Mouse (Mus musculus) spleen, adult 12 weeks (tissue): ENCODE data around the gene Il2rg.
A peak's percentile ranks its signal among the peaks of the same experiment; 100 is the strongest.

Experiments used
- DNase-seq: peaks from one replicate; pipeline ENCODE4 v3.0.0; 2022; ENCODE audit warnings: low spot score

Il2rg gene

DNA sequence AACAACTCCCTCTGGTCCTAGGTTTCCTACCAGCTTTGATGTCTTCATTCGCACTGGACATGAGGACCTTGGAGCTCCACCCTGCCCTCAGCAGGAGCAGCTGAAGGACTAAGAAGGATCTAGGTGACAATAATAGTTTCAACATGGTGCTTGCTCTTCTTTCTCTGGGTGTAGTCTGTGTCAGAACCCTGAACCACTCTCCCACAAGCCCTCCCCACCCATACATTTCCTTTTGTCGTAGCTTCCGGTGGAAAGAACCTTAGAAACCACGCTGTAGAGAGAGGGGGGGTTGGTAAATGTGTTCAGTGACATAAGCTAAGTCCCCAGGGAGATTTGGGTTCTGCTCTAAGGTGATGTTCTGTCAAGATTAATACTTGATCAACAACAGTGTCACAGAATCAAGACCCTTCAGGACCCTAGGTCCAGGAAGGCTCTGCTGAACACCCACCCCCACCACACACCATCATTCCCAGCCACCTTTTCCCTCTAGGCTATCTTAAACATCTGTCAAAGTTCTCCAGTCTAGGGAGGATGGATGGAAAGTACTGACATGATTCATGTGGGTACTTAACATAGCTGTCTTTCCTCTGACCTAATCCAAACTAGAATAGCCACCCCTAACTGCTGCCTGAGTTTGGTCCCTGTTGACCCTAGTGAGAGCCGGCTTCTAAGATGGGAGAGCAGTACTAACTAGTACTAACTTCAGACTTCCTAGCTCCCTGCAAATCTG, at the start of gene Il2rg:
Gene Il2rg (minus strand): TSS at position 231 of the 730 bp plus-strand sequence.
- no peak for DNase-seq

DNA sequence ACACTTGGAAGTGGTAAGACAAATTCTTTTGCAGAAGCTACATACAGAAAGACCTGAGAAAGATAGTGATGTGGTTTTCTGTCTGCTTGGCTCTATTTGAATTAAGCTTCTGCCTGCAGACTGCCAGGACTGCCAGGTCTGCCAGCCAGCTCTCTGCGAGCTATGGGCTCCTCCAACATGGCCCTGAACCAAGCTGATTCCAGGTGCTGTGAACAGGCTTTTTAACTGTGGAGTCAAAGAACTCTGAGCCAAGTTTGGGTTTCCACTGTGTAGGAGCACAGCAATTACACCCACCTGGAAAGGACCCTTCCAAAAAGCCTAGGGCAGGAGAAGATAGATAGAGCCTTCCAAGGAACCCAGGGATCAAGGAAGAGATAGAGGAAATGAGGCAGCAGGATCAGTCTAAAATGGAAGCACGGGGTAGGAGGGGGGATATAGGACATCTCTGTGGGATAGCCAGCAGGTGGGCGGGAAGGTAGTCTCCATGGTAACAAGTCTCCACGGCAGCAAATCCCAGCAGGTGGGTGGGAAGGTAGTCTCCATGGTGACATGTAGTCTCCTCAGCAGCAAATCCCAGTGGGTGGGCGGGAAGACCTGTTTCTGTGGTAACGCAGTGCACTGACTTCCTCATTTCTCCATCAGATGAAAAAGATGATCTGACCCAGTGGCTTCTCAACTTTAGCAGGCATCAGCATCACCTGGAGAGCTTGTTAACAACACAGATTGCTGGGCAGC, 45.7 kb upstream of the Il2rg start:
- DNase-seq = no peak

DNA sequence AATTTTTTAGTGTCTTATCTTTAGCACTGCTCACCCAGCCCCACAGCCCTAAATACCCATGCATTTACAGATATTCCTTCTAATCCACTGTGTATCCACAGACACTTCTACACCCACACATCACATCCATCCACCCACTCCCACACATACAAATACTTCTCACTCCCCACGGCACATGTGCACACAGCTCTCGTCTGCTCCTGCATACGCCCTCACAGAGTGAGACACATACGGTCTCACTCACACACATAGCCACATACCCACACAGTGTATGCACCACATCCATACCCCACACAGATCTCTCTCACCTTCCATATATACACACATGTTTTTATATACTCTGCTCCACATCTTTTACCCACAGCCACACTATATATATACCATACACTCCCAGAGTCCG, 41.2 kb upstream of the Il2rg start:
- DNase-seq = no peak

DNA sequence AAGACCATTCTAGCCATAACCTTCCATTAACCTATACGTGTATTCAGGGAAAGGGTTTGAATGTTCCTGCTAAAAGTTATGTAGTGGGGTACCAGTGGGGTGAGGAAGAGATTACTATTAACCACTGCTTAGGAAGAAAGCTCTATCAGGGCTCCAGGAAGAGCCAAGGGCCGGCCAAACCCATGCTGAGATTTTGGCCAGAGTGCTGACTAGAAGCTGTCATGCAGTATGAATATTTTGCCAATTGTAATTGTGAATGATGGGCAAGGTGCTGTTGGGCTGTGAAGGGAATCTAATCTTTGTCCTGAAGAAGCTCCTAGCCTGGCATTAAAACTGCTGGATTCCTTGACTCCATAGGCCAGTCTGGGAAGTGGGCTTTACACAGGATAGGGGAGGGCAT, 36.6 kb upstream of the Il2rg start:
- DNase-seq = no peak

DNA sequence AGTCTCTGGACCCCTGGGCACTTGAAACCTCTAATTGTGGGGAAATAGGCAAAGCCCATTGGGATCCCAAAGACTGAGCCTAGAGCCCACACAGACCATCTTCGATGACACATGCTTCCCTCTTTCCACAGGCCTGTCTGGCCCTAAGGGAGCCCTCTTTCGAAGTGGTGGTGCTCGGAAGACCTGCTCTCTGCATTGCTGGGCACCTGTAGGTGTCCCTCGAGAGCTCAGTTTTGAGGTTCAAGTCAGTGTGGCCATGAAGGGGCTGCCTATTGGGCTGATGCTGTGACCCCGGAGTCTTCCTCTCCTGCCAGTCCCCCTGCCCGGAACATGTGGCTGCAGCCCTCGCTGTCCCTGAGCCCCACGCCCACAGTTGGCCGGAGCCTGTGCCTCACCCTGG, 33.6 kb upstream of the Il2rg start:
- DNase-seq = no peak

DNA sequence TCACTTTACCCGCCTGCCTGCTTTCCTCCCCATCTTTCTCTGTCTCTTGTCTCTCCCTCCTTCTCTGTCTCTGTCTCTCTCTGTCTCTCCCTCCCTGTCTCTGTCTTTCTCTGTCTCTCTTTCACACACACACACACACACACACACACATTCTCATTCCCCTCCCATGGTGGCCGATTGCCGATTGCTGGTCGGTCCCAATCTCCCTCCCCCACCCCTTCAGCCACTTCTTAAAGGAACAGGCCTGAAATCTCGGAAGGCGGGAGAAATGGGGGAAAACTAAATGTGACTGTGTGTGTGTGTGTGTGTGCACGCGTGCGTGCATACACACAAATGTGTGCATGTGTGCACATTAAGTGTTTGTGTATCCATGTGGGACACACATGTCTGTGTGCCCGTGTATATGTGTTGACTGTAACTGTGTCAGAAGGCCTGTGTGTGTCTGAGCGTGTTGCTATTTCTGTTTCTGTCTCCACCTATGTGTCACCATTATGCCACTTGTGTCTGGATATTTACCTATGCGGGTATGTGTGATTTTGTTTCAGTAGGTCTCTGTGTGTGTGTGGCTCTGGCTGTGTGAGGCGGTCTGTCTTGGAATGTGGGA, 32.5 kb upstream of the Il2rg start:
- DNase-seq = no peak

DNA sequence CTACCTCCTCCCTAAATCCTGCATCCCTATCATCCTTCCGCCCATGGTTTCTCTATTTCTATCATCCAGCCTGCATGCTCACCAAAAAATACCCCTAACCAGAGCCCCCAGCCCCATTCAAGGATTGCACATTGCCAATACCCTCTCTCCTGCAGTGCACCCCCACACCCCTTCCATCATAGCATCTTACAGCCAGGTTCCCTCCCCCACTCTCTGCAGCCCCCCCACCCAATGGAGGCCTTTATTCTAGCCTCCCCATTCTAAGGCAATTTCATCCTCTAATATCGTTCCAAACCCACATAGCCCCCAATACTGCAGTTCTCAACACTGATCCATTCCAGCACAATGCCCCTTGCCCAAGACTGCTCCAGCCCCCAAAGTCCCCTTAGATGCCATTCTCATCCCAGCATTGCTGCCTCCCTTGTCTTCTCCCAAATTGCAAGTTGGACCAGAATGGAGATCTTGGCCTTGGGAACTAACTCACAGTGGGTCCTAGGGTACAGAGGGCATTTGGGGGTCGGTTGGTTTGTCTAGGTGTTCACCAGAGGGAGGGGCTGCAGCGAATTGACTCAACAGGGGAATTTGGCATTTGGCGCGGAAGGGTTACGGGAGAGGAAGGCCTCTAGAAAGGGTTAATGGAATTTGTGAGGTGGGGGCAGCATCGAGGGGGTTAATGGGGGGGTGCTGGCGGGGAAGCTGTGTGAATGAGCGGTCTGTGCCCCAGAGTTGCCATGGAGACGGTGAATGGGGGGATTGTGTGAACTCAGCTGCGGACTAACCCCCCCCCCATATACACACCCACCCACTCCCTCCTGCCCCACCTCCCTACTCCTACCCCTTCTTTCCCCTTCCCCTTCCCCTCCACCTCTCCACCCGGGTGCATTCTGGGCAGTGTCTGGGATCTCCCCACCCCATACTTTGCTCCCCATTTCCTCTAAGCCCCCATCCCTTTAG, 31.7 kb upstream of the Il2rg start:
- DNase-seq = no peak

DNA sequence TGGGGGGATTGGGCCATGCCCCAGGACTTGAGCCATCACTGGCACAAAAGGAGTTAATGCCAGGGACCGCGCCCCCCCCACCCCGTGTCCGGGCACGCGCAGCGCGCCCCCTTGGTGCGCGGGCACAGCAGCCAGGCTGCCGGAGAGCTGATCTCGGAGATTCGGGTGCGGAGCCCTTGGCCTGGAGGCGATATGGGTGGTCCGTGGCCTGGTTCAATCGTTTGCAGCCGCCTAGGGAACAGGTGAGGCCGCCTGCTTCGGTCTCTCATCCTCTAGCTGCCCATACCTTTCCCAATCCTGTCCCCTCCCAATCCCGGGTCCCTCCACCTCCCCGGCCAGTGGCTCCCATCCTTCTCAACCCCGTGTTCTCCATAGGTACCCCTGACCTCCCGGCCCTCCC, 31.0 kb upstream of the Il2rg start, which contains the start of gene Nlgn3:
Gene Nlgn3 (plus strand): TSS at position 114 of the 400 bp plus-strand sequence.
- DNase-seq = no peak

DNA sequence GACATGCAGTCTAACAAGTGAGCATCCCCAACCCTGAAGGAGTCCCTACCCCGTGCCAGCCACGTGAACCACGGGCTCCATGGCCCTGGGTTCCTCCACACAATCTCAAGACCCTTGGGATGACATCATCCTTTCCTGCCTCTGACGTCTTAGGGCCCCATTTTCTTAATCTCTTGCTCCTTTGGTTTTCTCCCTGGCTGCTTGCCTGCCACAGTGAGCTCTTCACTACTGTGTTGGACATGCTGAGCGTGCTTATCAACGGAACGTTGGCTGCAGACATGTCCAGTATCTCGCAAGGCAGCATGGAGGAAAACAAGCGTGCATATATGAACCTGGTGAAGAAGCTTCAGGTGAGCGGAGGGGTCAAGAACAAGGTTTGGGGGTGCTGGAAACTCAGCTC, 22.1 kb upstream of the Il2rg start:
- no peak for DNase-seq

DNA sequence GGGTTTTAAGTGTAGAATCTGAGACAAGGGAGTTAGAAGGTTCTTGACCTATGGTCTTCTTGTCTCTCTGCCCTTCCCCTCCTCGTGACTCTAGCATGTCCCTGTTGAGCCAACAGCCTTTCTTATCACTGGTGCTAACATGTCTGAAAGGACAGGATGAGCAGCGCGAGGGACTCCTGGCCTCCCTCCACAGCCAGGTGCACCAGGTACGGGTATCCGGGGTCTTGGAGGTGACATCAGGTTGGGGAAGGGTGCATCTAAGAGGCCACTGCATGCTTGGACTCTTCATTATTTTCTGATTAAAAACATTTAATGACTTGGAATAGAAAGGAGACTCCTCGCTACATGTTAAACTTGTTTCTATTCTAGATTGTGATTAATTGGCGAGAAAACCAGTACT, 21.0 kb upstream of the Il2rg start:
- no peak for DNase-seq

DNA sequence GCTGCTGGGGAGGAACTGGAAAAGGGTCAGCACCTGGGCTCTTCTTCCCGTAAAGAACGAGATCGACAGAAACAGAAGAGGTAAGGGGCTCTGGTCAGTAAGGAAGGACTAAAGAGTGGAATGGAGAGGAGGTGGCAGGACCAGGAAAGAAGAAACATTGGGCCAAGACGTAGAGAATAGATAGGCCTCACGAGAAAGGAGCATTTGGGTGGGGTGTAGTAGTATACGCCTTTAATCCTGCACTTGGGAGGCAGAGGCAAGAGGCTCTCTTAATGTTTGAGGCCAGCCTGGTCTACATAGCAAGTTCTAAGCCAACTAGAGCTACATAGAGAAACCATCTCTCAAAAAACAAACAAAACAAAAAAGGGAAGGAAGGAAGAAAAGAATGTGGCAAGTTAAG, 20.4 kb upstream of the Il2rg start:
- DNase-seq = no peak

DNA sequence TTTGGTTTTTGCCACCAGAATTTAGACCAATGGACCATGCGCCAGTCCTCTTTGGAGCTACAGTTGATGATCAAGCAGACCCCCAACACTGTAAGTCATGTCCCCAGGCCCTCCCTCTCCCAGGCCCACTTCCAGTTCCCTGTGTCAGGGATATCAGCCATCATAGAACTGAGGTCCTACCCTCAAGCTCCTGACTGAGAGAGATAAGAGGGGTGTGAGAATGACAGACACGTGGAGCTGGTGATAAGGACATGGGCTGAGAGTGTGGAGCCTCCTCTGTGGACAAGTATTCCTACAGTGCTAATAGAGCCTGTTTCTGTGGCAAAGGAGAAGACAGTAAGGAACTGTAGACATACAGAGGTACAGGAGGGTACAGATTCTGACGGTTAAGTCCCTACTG, 19.5 kb upstream of the Il2rg start:
- DNase-seq = no peak

DNA sequence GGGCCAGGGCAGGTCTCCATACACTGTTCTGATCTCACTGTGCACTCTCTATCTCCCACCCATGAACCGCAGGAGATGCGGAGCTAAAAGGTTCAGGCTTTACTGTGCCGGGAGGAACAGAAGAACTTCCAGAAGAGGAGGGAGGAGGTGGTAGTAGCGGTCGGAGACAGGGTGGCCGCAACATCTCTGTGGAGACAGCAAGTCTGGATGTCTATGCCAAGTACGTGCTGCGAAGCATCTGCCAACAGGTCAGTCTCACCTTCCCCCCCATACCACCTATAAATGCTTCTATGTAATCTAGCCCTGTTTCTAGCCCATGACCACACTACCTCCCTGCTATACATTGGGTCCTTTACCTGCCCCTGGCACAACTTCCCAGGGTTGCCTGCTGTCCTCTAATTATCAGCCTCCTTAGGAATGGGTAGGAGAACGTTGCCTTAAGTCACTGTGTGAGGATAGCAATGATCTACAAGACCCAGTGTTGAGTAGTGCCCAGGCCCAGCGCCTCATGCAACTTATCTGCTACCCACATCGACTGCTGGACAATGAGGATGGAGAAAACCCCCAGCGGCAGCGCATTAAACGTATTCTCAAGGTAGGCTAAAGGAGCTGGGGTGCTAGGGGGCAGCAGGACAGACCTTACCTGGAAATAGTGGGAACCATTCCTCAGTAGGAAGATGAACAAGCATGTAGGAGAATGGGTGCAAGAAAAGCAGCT, 18.1 kb upstream of the Il2rg start:
- DNase-seq = no peak

DNA sequence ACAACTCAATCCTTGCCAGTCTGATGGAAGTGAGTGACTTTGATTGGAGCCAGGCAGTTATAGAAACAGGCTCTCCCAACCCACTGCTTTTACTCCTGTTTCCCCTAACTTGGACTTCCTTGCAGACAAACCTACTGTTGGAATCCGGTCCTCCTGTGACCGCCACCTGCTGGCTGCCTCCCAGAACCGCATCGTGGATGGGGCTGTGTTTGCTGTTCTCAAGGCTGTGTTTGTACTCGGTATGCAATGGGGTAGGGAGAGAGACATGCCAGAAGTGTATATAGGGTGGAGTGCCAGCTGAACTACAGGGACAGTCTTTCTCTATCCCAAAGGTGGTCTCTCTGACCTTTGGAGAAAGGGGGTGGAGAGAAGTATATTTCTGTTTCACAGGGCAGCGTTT, 17.5 kb upstream of the Il2rg start:
- peak; percentile 46 for DNase-seq

DNA sequence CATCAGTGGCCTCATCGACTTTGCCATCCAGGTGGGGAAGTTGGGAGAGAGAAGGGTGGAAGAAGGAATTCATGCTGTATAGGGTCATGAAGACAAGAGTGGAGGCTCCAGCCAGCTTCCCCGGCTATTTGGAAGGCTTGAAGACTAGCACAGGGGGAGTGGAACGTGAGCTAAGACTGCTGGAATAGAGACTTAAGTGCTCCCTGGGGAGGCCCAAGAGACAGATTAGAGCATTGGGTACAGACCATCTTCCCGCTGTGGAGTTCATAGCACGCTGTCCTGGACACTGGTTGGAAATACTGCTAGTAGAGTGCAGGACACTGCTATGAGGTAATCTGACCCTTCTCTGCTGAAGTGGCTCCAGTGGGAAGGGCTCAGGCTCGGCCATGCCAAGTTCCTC, 14.8 kb upstream of the Il2rg start:
- no peak for DNase-seq

DNA sequence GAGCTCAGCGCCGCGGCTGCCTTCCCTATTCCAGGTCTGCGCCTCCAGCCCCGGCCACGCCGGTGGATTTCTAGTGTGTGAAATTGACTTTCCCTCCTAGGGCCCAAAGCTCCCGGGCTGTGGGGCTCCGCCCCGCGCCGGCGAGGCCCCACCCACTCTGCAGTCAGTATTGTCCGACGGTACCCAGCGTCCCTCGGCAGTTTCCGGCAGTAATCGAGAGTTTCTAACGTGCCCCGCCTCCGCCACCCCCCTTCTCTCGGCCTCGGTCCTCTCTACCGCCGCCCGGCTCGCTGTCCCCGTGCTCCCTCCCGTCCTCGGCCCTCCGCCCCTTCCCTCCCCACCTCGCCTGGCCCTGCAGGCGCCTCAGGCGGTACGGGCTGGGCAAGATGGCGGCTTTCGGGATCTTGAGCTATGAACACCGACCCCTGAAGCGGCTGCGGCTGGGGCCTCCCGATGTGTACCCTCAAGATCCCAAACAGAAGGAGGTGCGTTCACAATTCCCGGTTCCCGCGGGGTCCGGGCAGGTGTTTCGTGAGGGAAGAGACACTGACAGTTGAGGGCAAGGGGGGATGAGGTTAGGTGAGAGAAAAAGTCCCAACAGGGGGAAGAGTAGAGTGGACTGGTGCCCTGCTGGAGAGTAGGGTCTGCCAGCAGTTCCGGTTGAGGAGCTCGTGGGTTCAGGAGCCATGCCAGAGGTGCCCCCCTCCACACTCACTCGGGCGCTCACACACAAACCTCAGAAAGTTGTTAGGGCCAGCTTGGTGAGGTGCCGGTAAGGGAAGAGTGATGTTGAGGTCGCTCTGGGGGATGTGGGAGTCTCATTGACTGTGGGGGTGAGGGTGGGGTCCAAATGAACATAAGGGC, 6.1 kb upstream of the Il2rg start, which contains the start of gene Med12:
Gene Med12 (plus strand): TSS at position 156 of the 864 bp plus-strand sequence.
- DNase-seq = peak; percentile 81

DNA sequence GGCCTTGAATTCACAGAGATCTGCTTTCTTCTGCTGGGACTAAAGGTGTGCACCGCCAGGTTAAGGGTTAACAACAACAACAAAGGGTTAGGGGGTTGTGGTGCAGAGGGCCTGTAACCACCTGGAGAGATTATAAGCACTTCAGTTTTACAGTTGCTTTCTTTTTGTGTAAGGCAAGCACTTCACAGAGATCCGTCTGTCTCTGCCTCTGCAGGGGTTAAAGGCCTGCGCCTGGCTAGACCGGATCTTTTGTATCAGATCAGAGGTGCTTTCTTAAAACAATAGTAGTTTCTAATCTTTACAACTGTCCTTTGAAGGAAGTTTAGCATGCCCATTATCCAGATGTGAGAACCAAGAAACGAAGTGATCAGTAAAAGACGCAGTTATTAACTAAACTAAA, 5.4 kb upstream of the Il2rg start:
- DNase-seq = no peak

DNA sequence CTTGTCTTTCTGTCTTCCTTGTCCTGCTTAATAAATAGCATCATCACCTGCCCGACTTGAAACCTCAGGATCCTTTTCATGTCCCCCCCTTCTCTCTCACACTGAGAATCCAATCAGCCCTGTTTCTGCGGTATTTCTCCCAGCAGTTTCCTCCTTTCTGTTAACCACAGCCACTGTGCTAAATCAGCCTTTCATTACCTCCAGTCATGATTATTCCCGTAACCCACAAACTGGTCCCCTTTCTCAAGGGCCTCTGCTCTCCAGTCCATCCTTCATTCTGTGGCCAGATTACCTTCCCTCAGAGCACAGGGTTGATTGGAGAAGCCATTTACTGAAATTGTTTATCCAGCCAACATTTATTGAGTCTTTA, 685 bp upstream of the Il2rg start, which contains the start of gene Gm20489:
Gene Gm20489 (minus strand): TSS at position 269 of the 370 bp plus-strand sequence.
- DNase-seq = no peak

DNA sequence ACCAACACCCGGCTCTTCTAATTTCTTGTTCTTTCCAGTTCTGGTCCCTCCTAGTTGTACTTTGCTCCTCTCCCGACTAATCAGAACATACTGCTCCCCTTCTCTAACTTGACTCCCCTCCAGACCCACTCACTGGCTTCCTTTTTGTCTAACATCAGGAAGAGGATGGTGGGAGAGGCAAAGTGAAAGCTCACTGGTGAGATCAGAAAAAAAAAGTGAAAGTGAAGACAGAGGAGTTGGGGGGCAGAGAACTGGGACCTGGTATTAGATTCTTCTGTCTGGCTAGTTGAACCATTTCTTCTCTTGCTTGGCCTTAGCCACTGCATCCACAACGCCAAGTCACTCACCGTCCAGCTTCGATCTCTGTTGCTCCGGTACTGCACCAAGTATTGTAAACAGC, 1.4 kb downstream of the Il2rg start:
- DNase-seq = no peak

DNA sequence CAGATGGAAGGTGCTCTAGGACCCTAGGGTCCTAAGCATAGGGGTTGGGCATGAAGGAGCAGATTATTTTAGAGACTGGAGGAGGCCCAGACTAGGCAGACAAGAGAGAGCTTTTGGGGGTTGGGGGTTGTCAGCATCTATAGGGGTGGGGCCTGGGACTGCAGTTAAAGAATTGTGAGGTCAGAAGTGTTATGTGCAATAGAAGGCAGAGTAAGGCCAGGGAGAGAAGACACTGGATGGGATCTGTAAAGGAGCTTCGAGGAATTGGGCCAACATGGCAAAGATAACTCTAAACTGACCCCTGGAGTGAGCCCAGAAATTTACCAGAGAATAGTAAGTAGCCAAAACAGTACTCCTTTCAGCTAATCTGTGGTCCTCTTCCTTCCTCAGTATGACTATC, 4.2 kb downstream of the Il2rg start, which contains the start of gene Gm614:
Gene Gm614 (minus strand): TSS at position 101 of the 400 bp plus-strand sequence.
- no peak for DNase-seq
